Mouse (Mus musculus): ENCODE results near the gene Iqch. TPM values are rescaled to one million over a fixed set of nuclear protein-coding genes. Genes with fewer than 3 reads are reported as not detected.

The Iqch gene
- polyA plus RNA-seq, 1 experiment, result not detected

DNA sequence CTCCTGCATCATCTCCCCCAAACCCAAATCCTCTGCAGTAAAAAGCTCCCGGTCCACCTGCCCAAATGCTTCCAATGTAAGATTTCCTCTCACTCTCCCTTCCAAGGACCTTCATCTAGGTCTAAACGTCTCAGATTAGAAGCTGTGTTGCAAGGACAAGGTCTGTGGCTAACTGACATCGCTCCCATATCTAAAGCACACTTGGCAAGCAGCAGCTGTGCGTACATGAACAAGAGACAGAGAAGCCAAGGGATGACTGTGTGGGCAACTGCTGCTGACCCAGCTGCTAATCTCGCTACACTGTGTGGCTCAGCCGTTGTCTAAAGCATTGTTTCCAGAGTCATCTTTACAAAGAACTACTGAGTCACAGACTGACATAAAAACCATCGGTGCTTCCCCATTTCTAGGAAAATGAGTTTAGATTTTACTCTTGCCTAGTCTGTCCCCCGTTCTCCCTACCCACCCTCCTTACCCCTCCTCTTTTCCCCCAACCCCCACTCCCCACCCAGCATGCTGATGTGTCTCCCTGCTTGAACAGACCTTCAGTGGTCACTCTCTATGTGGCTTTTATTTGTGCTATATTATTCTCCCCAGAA lies 10.5 kb downstream of the Iqch start:
- no peak for DNase-seq
- no peaks in the 10 kb centered on the region for H3K27me3 ChIP-seq (ENCODE audit: control insufficient read depth, insufficient read depth, low read length)
- no peak overlapping the region for H3K27ac ChIP-seq (ENCODE audit: insufficient read depth, low read length)
- no peaks in the 10 kb centered on the region for H3K4me1 ChIP-seq (ENCODE audit: control insufficient read depth, insufficient read depth, low read length)
- WGBS, result 85% methylated on average over 8 of the region's 8 CpGs
- TF ChIP-seq CTCF (IDR thresholded peaks at IDR 0.05; ENCODE audit: borderline replicate concordance, insufficient read depth, low read depth, low read length) (no peak), POLR2A (IDR thresholded peaks at IDR 0.05; ENCODE audit: borderline replicate concordance, insufficient read depth, low read length) (no peak)
- no peak overlapping the region for H3K4me3 ChIP-seq (replicated peaks; ENCODE audit: insufficient read depth, low read depth, low read length)

DNA sequence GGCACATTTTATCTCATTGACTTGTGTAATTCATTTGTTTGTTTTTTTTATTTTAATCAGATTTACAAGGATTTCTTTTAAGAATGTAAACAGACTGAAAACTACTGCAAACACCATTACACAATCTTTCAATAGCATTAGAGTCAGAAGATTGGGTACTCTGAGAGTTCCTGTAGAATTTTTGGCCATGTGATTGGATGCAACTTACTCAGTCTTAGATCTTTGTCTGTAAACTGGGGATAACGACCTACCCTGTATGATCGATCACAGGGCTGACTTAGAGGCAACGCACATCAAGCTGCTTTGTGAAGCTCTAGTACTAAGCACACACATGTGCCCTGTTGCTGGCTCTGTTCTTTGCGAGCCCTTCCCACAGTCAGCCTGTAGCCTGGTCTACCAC lies 11.7 kb downstream of the Iqch start:
- 96% methylated on average over 4 of the region's 4 CpGs for WGBS
- no peak for TF ChIP-seq POLR2A (IDR thresholded peaks at IDR 0.05; ENCODE audit: borderline replicate concordance, insufficient read depth, low read length)
- TF ChIP-seq CTCF (IDR thresholded peaks at IDR 0.05; ENCODE audit: borderline replicate concordance, insufficient read depth, low read depth, low read length), result no peak
- Histone ChIP-seq H3K4me1 (ENCODE audit: control insufficient read depth, insufficient read depth, low read length) (no peaks in the 10 kb centered on the region), H3K27ac (ENCODE audit: insufficient read depth, low read length) (no peak overlapping the region), H3K4me3 (replicated peaks; ENCODE audit: insufficient read depth, low read depth, low read length) (no peak overlapping the region), H3K27me3 (ENCODE audit: control insufficient read depth, insufficient read depth, low read length) (no peaks in the 10 kb centered on the region)
- no peak for DNase-seq

DNA sequence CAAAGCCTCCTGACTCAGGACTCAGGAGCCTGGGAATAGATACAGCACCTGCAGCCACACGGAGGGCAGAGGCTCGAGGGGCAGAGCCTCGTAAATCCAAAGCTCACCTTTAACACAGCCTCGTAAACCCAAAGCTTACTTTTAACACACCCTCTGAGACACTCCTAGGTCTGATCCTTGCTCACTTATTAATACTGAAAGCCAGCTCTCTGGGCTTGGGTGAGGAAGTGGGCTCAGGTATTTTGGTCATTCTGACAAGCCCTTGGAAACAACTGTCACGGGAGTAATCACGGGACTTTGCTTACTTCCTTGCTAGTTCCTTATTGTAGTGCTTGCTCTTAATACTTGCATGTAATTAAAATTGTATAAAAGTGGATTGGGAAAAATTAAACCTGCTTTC lies 13.1 kb downstream of the Iqch start:
- H3K4me3 ChIP-seq (replicated peaks; ENCODE audit: insufficient read depth, low read depth, low read length), result no peak overlapping the region
- no peak overlapping the region for H3K27ac ChIP-seq (ENCODE audit: insufficient read depth, low read length)
- no peaks in the 10 kb centered on the region for H3K4me1 ChIP-seq (ENCODE audit: control insufficient read depth, insufficient read depth, low read length)
- TF ChIP-seq CTCF (IDR thresholded peaks at IDR 0.05; ENCODE audit: borderline replicate concordance, insufficient read depth, low read depth, low read length) (no peak), POLR2A (IDR thresholded peaks at IDR 0.05; ENCODE audit: borderline replicate concordance, insufficient read depth, low read length) (no peak)
- 83% methylated on average over 6 of the region's 6 CpGs for WGBS
- DNase-seq, result no peak
- no peaks in the 10 kb centered on the region for H3K27me3 ChIP-seq (ENCODE audit: control insufficient read depth, insufficient read depth, low read length)

DNA sequence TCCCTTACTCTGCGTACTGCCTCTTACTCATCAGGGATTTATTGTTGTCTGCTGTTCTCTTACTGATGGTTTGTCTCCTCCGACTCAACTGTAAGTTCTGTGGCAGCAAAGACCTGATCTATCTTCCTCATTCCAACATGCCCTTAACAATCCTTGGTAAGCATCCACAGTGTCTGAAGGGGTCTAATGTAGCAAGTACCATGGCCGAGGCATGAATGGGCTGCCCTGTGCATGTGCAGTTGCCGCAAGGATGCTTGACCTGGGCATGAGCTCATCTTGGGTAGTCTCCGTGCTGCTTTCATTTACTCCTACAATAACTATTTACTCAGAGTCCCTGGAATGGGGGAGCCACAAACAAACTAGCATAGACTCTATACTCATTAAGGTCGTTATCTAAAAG lies 17.0 kb downstream of the Iqch start:
- DNase-seq, result no peak
- H3K4me3 ChIP-seq (replicated peaks; ENCODE audit: insufficient read depth, low read depth, low read length), result no peak overlapping the region
- no peaks in the 10 kb centered on the region for H3K27me3 ChIP-seq (ENCODE audit: control insufficient read depth, insufficient read depth, low read length)
- H3K4me1 ChIP-seq (ENCODE audit: control insufficient read depth, insufficient read depth, low read length), result no peaks in the 10 kb centered on the region
- 93% methylated on average over 6 of the region's 6 CpGs for WGBS
- no peak overlapping the region for H3K27ac ChIP-seq (ENCODE audit: insufficient read depth, low read length)
- TF ChIP-seq POLR2A (IDR thresholded peaks at IDR 0.05; ENCODE audit: borderline replicate concordance, insufficient read depth, low read length) (no peak), CTCF (IDR thresholded peaks at IDR 0.05; ENCODE audit: borderline replicate concordance, insufficient read depth, low read depth, low read length) (no peak)

DNA sequence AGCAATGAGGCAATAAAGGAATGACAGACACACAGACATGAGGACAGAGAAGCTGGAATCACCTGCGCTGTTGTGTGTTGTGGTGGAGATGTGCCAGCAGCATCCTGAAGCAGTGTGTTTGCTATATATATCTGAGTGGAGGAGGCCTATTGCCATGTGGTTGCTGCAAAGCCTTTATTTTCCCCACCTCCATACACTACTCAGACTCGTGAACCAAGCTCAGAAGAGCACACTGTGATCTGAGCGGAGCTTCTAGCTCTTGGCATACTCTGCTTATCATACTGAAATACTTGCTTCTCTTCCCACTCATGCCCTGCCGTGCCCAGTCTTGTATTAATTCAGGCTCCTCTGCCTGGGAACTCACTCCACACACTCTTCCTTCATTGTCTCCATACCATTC lies 20.5 kb downstream of the Iqch start:
- WGBS, result 59% methylated on average over 4 of the region's 4 CpGs
- DNase-seq, result no peak
- Histone ChIP-seq H3K4me1 (ENCODE audit: control insufficient read depth, insufficient read depth, low read length) (no peaks in the 10 kb centered on the region), H3K27me3 (ENCODE audit: control insufficient read depth, insufficient read depth, low read length) (no peaks in the 10 kb centered on the region), H3K4me3 (replicated peaks; ENCODE audit: insufficient read depth, low read depth, low read length) (no peak overlapping the region), H3K27ac (ENCODE audit: insufficient read depth, low read length) (no peak overlapping the region)
- no peak for TF ChIP-seq CTCF (IDR thresholded peaks at IDR 0.05; ENCODE audit: borderline replicate concordance, insufficient read depth, low read depth, low read length)
- no peak for TF ChIP-seq POLR2A (IDR thresholded peaks at IDR 0.05; ENCODE audit: borderline replicate concordance, insufficient read depth, low read length)

DNA sequence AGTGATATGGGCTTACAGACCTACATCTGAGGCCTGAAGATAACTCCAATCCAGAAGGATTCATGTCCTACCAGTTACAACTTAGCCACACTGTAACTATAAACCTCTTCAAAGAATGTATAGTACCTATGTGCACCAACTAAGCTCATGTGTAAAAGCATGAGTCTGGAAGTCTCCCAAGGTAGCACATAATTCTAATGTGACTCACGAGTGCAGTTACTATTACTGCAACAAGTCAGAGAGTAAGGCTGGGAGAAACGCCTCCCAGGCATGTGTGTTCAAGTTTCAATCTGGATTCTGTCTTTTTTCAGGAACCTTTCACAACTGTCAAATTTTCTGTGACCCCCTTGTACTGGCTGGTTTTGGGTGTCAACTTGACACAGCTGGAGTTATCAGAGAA lies 22.2 kb downstream of the Iqch start:
- TF ChIP-seq CTCF (IDR thresholded peaks at IDR 0.05; ENCODE audit: borderline replicate concordance, insufficient read depth, low read depth, low read length) (no peak), POLR2A (IDR thresholded peaks at IDR 0.05; ENCODE audit: borderline replicate concordance, insufficient read depth, low read length) (no peak)
- Histone ChIP-seq H3K27me3 (ENCODE audit: control insufficient read depth, insufficient read depth, low read length) (no peaks in the 10 kb centered on the region), H3K4me1 (ENCODE audit: control insufficient read depth, insufficient read depth, low read length) (no peaks in the 10 kb centered on the region), H3K4me3 (replicated peaks; ENCODE audit: insufficient read depth, low read depth, low read length) (no peak overlapping the region), H3K27ac (ENCODE audit: insufficient read depth, low read length) (no peak overlapping the region)
- DNase-seq, result no peak
- WGBS, result 86% methylated on average over 2 of the region's 2 CpGs

DNA sequence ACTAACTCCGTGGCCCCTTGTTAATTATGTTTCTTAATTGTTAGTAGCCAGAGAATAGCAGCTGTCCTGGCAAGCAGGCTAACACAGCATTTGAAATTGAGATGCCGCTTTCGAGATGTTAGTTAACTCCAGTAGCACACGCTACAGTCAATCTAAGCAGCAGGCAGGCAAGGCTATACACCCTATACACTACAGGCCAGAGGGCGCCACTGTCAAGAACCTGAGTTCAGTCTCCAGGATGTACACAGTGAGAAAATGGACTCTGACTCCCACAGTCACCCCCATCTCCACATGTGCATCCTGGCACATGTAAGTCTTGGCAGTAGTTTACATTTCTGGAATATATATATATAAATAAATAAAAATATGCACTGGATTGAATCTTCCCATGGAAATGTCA lies 22.6 kb downstream of the Iqch start:
- WGBS, result 71% methylated on average over 5 of the region's 5 CpGs

DNA sequence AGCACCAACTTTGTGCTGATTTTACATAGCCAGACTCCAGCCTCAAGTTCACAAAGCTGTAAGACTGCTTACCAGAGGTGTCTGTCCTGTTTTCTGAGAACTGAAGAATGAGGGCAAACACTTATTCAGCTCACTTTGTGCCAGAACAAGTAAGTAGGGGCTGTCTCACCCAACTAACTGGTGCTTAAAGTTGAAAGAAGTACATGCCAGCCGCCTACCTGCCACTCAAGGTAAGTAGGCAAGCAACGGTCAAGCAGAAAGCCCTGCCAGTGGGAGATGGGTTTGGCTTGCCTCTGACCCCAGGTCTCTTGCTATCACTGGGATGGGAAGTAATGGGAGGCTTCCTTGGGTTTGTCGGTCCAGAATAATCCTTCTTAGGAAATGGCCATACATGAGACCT lies 24.8 kb downstream of the Iqch start:
- H3K4me3 ChIP-seq (replicated peaks; ENCODE audit: insufficient read depth, low read depth, low read length), result no peak overlapping the region
- WGBS, result 93% methylated on average over 3 of the region's 3 CpGs
- H3K27me3 ChIP-seq (ENCODE audit: control insufficient read depth, insufficient read depth, low read length), result no peaks in the 10 kb centered on the region; the same call in 1 of the 2 replicates
- no peak overlapping the region for H3K27ac ChIP-seq (ENCODE audit: insufficient read depth, low read length)
- TF ChIP-seq POLR2A (IDR thresholded peaks at IDR 0.05; ENCODE audit: borderline replicate concordance, insufficient read depth, low read length) (no peak), CTCF (IDR thresholded peaks at IDR 0.05; ENCODE audit: borderline replicate concordance, insufficient read depth, low read depth, low read length) (no peak)
- DNase-seq, result no peak
- H3K4me1 ChIP-seq (ENCODE audit: control insufficient read depth, insufficient read depth, low read length), result no peaks in the 10 kb centered on the region

More for the DNA sequence above, 22.6 kb downstream of the Iqch start:
- TF ChIP-seq POLR2A (IDR thresholded peaks at IDR 0.05; ENCODE audit: borderline replicate concordance, insufficient read depth, low read length) (no peak), CTCF (IDR thresholded peaks at IDR 0.05; ENCODE audit: borderline replicate concordance, insufficient read depth, low read depth, low read length) (peak; percentile 22; the same call in 1 of the 2 replicates)
- Histone ChIP-seq H3K4me3 (replicated peaks; ENCODE audit: insufficient read depth, low read depth, low read length) (no peak overlapping the region), H3K4me1 (ENCODE audit: control insufficient read depth, insufficient read depth, low read length) (no peaks in the 10 kb centered on the region), H3K27ac (ENCODE audit: insufficient read depth, low read length) (no peak overlapping the region), H3K27me3 (ENCODE audit: control insufficient read depth, insufficient read depth, low read length) (no peaks in the 10 kb centered on the region)
- DNase-seq, result no peak
